Mouse (Mus musculus): Measurements from ENCODE around the gene Gm38394. TPM values are rescaled to one million over a fixed set of nuclear protein-coding genes. Genes with fewer than 3 reads are reported as not detected.

Gene Gm38394
- total RNA-seq, 1 experiment from 2014 or later, result 10.0 TPM

DNA sequence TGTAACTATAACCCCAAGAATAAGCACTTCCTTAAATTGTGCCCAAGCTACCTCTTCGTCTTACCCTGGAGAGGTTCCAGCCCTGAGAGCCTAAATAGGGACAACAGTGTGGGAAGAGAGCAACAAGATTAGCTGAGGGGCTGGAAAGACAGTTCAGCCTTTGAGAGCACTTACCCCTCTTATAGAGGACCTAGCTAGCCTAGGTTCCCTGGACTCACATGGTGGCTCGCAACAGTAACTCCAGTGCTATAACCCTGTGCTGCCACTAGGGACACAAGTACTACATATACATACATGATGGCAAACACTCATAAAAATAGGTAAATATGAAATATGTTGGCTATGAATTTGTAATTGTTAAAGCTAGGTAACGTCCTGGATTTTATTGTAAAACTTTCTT is 47.3 kb downstream of the Gm38394 start:
- no peak; a peak in 1 of 4 replicates for ATAC-seq (replicated peaks in 1 of 2; ENCODE audit: insufficient read depth in 1 of 2, low FRiP score in 2 of 2, low TSS enrichment in 1 of 2, low read depth in 1 of 2, poor library complexity in 2 of 2, severe bottlenecking in 2 of 2)

DNA sequence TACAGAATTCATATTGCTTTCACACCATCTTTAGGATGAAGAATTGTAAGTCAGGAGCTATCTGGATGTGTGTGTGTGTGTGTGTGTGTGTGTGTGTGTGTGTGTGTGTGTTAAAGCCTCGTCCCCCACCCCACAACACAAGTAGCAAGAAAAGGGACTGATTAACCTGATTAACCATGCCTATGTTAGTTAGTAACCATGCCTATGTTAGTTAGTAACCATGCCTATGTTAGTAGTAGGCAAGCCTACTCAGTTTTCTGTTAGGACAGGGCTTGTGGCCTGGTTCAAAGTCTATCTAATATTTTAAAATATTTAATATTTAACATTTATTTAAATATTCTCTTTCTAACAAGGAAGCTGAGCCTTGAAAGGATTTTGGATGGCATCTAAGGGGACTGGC is 49.7 kb downstream of the Gm38394 start:
- no peak for ATAC-seq (replicated peaks in 1 of 2; ENCODE audit: insufficient read depth in 1 of 2, low FRiP score in 2 of 2, low TSS enrichment in 1 of 2, low read depth in 1 of 2, poor library complexity in 2 of 2, severe bottlenecking in 2 of 2)

DNA sequence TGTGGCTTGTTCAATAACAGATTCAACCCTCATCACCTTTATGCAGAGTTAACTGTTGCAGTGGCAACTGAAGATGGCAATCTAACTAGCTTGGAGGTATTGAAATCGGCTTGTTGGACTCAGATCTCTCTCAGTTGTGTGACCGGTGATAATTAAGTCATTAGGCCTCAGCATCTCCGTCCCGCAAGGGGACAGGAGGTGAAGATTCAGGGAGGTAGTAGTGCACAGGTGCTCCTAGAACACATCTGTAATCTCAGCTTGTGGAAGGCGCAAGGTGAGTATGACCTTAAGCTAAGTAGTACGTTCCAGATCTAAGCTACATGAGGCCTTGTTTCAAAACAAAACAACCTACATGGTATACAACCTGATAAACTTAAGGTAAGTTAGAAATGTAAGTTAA is 50.5 kb downstream of the Gm38394 start:
- no peak for ATAC-seq (replicated peaks in 1 of 2; ENCODE audit: insufficient read depth in 1 of 2, low FRiP score in 2 of 2, low TSS enrichment in 1 of 2, low read depth in 1 of 2, poor library complexity in 2 of 2, severe bottlenecking in 2 of 2)

DNA sequence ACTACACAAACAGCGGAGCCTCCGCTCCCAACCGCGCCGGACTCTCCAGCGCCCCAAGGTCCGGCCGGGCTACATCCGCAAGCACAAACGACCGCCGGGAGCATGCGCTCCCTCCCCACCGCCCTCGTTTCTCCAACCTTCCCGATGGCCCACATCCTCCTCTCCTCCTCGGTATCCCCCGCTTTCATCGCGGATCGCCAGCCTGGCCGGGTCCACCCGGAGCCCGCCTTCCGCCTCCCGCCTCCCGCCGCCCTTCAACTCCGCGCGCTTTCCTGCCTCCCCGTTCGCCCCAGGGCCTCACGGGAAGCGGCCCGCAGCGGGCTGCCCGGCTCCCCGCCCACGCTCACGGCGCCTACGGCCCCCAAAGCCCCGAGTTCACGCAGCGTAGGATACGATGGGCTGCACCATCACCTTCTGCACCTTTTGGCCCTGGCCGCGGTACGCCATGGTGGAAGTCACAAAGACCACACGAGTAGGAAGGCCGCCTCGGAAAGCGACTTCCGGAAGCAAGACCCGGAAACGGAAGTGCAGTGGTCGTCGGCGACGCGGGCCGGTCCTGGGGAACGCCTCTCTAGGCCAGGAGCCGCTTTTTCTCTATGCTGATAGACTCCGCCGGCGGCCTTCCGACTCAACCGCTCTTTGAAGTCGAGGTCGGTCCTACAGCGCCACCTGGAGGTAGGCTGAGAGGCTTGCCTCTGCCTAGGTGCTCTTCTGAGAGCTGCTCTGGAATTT is 51.2 kb downstream of the Gm38394 start, which contains the start of gene Snrpe:
Gene Snrpe, minus strand, starts transcription at position 521 of the 732 bp plus-strand sequence.
- peak; percentile 98 for ATAC-seq (replicated peaks in 1 of 2; ENCODE audit: insufficient read depth in 1 of 2, low FRiP score in 2 of 2, low TSS enrichment in 1 of 2, low read depth in 1 of 2, poor library complexity in 2 of 2, severe bottlenecking in 2 of 2)

DNA sequence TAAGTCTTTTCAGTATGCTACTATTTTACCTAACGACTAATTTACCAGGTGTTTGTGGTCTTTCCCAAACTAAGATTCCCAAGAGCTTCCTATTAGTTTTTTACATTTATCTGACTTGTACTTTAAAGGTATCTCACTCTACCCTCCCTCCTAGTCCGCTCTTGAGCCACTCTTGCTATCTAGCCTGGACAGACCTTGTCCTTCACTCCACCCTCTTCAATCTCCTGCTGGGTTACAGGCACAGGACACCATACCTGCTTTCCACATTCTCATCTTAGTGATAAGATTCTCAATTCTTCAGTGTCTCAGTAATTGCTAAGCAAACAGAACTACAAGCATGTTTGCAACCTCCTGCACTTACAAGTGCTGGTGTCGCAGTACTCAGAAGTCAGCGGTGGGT is 57.9 kb downstream of the Gm38394 start:
- ATAC-seq (replicated peaks in 1 of 2; ENCODE audit: insufficient read depth in 1 of 2, low FRiP score in 2 of 2, low TSS enrichment in 1 of 2, low read depth in 1 of 2, poor library complexity in 2 of 2, severe bottlenecking in 2 of 2), result no peak

DNA sequence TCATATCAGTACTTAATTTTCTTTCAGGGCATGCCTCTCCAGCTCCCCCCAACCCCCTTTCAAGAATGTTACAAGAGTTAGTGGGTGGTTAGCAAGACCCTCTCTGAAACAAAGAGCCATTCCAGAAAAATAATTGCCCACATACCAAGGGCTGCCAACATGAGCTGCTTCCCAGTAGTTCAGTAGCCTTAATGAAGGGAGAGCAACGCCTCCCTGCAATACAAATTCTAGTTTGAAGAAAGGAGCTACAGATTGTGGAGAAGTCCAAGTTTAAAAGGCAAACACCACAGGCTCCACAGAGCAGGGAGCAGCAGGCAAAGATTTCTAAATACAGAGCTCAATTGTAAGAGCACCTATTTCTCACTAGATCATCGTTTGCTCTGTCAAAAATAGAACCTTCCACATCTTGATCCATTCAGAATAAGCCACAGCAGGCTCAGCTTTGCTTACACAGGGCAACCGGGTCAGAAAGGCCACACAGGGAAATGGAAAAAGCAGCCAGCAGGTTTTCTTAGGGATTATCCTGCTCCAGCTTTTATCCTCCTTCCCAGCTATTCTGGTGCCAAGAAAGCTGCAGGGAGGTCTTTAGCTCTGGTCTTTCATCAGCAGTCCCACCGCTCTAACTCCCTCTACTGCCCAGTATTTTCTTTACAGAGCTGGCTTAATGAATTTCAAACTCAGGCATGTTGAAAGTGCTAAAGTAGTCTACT is 64.7 kb downstream of the Gm38394 start:
- no peak for ATAC-seq (replicated peaks in 1 of 2; ENCODE audit: insufficient read depth in 1 of 2, low FRiP score in 2 of 2, low TSS enrichment in 1 of 2, low read depth in 1 of 2, poor library complexity in 2 of 2, severe bottlenecking in 2 of 2)

DNA sequence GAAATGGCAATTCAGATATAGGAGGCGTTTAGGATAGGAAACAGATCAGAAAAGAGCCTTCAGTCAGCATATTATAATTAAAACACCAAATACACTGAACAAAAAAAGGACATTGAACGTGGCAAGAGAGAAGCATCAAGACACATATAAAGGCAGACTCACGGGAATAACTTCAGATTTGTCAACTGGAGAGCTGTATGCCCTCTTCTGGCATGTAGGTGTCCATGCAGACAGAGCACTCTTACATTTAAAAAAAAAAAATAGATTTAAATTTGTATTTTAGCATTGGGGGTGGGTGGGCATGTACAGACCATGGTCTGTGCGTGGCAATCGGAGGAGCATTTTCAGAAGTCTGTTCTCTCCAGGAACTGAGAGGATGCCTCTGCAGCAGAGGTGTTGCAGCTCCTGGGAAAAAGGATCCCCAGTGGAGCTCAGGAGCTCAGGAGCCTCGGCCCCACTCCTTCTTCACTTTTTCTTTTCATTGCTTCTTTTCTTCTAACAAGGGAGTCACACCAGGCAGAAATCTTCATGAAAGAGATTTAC is 75.1 kb downstream of the Gm38394 start:
- no peak for ATAC-seq (replicated peaks in 1 of 2; ENCODE audit: insufficient read depth in 1 of 2, low FRiP score in 2 of 2, low TSS enrichment in 1 of 2, low read depth in 1 of 2, poor library complexity in 2 of 2, severe bottlenecking in 2 of 2)

DNA sequence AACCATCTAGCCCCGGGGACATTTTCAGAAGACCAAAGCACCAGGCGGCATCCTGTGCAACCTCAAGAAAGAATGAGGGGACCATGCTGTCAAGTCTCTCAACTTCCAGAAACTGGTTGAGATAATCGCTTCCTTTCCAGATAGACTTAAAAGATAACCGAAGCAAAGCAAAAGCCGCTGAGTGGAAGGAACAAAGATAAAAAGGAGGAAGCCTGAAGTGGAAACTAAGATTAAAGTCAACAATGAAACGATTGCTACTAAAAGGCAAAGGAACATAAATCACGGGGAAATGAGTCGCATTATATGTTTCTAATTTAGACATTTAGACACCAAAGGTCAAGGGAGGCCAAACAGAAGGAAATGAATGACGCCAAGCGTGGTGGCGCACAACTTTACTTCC is 89.8 kb downstream of the Gm38394 start:
- no peak; a peak in 1 of 4 replicates for ATAC-seq (replicated peaks in 1 of 2; ENCODE audit: insufficient read depth in 1 of 2, low FRiP score in 2 of 2, low TSS enrichment in 1 of 2, low read depth in 1 of 2, poor library complexity in 2 of 2, severe bottlenecking in 2 of 2)

Other genes starting within 250 kb of the Gm38394 start
- gene Sox13, start 236.9 kb downstream of the Gm38394 start, total RNA-seq (2017), result 1.9 and 4.1 TPM in 2 replicates
- gene Snrpe, start 51.0 kb downstream of the Gm38394 start, total RNA-seq (2017), result 249 and 459 TPM in 2 replicates
- gene Zbed6, start 433 bp downstream of the Gm38394 start, total RNA-seq (2017), result 19.5 and 28.8 TPM in 2 replicates
- 45.8 and 50.6 TPM in 2 replicates for gene Lax1, start 28.8 kb upstream of the Gm38394 start, total RNA-seq (2017)
- 82.1 and 116 TPM in 2 replicates for gene Atp2b4, start 139.7 kb upstream of the Gm38394 start, total RNA-seq (2017)
- gene Optc, start 246.7 kb upstream of the Gm38394 start, total RNA-seq (2017), result 1.1 TPM in 1 of 2 replicates, not detected in the other

Measured in hematopoietic stem cell, adult 5-6 weeks (primary cell).